Mouse (Mus musculus) 3134 (cell line): ENCODE measurements around the gene Men1.
"Not testable (repeated sequence)": the region's sequence is repeated elsewhere in the genome, so short reads cannot be mapped to it uniquely, and the experiment has no call there.

Source experiments
- DNase-seq: peaks from one replicate; pipeline ENCODE4 v3.0.0-alpha.2; 2011; ENCODE audit warnings: low spot score; ENCODE audit not compliant: insufficient read length; ENCODE audit errors: extremely low read depth

Men1 gene

DNA sequence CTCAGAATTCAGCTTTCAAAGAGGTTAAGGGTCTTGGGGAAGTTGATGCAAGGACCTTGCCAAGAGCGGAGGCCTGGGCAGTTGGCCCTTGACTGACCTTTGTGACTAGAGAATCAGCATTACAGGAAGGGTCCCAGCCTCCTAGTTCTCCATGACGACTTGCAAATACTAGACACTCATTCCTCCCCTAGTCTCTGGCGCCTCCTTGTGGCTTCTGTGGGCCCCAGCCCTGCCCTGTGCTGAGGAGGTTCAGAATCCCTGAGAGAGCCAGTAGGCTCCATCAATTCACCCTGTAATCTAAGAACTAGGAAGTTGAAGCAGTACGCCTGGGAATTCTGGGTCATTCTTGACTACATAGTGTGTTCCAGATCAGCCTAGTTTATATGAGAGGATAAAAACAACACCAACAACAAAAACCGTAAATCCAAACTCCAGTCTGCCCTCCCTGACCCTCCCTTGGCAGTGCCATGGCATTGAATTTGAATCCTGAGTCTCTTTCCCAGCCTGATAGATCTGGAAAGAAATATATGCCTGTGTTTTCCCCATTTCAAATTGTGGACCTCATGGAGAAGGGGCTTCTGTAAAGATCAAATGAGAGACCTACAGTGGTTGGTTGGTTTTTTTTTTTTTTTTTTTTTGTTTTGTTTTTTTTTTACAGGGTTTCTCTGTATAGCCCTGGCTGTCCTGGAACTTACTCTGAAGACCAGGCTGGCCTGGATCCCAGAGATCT, 29.8 kb upstream of the Men1 start:
- DNase-seq: peak; percentile 65

DNA sequence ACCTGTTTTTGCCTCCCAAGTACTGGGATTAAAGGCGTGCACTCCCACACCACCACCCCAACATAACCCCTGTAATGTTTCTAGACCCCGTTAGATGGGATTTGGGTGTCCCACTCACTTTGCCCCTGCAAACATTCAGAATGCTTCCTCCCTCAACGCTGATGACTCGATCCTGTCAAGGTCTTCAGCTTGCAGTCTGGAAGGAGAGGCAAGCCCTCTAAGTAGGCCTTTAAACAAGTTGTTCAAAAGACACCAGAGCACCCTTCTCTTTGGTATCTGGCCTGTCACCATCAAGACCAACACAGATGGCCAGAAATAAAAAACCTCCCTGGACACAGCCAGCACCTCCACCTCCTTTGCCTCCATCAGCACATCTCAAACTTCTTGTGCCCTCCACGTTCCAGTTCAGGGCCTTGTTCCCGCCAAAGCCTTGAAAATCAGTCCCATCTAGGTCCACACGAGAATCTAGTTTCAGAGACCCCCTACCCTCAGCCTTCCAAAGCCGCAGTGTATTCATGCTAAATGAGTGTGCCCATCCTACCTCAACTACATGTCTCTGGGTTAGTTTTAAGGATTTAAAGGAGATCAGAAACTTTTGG, 29.2 kb upstream of the Men1 start:
- no peak for DNase-seq

DNA sequence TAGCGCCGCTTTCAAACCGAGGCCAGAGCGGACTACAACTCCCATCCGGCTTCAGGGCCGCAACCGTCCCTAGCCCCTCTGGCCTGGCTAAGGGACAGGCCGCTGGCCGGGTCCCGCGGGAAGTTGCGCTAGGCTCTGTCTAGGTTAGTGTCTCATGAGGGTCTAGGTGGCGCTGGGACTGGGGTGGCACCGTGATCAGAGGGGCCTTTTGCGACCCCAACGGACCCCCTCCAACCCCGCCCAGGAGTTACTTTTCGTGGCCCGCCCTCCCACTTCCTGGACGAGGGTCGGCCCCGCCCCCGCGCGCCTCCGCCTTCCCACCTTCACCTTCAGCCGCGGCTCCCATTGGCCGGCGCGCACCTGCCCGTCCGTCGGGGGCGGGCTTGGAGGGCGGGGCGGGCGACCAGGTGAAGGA, 28.6 kb upstream of the Men1 start, which contains the start of gene Cdc42bpg:
Cdc42bpg (plus strand) TSS at position 320 of the 415 bp plus-strand sequence.
- DNase-seq: no peak

GRCm38 (mm10) chr19:6306586-6306985, 28.2 kb upstream of the Men1 start:
- DNase-seq: no peak

GRCm38 (mm10) chr19:6307733-6308531, 26.8 kb upstream of the Men1 start:
- no peak for DNase-seq

- DNase-seq: no peak
Measured at GRCm38 (mm10) chr19:6310181-6310580, 24.6 kb upstream of the Men1 start.

GRCm38 (mm10) chr19:6311783-6312182, 23.0 kb upstream of the Men1 start:
- DNase-seq: not testable (repeated sequence)

DNA sequence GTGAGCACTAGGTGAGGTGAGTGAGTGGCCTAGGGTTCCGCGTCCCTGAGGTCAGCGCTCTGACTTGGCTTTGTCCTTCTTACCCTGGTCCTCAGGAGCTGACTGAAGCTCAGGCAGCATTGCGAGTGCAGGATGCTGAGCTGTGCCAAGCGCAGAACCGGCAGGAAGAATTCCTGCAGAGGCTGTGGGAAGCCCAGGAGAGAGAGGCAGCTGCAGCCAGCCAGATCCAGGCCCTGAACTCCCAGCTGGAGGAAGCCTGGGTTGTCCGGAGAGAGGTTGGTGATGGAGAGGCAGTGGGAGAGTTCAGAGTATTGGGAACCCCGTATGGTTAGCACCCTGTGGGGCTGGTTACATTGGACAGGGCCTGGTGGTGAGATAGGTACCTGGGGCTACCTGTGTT, 21.0 kb upstream of the Men1 start:
- no peak for DNase-seq

- no peak for DNase-seq
Measured at GRCm38 (mm10) chr19:6314513-6314912, 20.3 kb upstream of the Men1 start.

DNA sequence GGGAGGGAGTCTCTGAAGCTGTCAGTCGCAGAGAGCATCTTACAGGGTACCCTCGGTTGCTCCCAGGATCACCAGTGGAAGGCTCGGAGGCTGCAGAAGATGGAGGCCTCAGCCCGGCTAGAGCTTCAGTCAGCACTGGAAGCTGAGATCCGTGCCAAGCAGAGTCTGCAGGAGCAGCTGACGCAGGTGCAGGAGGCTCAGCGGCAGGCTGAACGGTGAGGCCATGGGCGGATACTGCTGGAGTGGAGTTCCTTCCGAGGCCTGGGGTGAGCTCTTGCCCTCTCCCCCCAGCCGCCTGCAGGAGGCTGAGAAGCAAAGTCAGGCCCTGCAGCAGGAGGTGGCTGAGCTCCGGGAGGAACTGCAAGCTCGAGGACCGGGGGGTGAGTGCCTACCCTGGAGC, 19.2 kb upstream of the Men1 start:
- DNase-seq: no peak

DNA sequence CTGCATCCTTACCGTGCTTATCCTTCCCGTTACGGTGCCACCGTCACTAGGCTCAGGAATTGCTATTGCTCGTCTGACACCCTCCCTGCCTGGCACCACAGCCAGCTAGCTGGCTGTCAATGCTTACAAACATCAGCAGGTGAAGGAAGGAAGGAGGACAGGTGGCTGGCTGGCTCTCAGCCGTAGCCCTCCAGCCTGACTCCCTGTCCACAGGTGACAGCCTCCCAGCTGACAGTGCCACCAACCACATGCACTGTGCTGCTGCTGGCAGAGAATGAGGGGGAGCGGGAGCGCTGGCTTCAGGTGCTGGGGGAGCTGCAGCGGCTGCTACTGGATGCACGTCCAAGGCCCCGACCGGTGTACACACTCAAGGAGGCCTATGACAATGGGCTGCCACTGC, 16.6 kb upstream of the Men1 start:
- DNase-seq: no peak

- DNase-seq: no peak
Measured at GRCm38 (mm10) chr19:6321358-6321757, 13.4 kb upstream of the Men1 start.

DNA sequence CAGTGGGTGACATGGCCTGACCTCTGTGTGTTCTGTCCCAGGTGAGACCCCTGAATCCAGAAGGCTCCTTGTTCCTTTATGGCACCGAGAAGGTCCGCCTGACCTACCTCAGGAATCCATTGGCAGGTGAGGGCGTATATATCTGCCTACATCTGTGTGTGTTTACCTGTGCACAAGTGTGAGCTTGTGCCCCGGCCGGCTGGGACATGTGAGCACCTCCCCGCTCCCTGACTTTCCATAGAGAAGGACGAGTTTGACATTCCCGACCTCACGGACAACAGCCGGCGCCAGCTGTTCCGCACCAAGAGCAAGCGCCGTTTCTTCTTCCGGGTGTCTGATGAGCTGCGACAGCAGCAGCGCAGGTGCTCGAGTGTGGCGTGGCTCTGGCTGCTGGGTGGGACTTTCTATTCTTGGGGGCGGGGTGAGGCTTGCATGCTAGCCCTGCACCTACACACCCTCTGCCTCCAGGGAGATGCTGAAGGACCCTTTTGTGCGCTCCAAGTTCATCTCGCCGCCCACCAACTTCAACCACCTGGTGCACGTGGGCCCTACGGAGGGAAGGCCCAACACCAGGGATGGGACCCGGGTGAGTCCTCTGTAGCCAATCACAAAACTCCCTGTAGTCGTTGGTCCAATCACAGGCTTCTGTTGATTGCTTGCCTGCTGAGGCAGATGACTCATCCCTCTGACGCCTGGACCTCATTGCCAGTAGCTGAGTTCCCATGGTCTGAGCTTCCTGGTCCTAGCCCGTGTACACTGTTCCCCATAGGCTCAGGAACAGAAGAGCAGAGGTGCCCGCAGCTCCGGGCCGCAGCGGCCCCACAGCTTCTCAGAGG, 12.8 kb upstream of the Men1 start:
- DNase-seq: peak; percentile 76

- DNase-seq: no peak
Measured at GRCm38 (mm10) chr19:6324751-6325150, 10.0 kb upstream of the Men1 start.

DNA sequence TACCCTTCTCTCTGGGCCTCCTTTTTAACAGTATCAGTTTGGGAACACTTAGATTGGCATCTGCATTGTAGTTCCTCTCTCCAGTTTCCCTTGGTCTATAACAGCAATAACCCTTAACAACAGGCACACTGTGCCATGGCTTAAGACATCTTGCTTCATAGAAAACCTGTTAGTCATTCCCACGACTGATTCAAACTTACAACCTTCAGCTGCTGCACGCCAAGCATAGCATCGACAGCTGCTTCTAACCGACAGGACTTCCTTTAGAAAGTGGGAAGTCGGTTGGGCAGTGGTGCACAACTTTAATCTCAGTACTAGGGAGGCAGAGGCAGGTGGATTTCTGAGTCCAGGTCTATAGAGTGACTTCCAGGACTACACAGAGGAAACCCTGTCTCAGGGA, 3.6 kb upstream of the Men1 start:
- DNase-seq: no peak

DNA sequence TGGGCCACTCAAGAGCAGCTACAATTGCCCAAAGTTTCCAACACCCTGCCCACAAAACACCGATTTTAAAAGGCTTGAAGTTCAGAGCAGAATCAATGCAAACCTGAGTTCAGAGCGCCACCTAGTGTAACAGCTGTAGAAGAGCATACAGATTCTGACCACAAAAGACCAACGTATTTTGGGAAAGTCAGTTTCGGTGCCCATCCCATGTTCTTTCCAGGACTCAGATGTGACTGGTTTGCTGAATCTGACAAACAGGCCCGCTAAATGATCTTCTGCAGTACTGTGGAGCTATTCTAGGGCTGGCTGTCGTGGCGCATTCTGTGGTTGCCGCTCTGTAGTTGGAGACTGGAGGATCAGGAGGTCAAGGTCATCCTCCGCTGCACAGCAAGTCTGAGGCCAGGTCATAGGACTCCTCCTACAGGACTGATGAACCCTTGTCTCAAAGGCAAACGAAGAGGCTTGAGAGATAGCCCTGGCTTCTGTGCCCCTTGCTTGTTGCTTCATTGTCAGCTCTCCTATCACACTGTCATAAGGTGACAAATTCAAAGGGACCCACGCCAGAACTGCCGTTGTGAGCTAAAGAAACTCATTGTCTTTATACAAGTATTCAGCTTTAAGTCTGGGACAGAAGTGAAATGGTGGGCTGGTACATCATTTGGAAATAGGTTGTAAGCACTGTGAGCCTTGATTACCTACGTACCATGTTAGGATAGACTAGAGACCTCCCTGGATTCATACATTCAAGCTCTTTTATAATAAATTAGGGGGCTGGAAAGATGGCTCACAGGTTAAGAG, 2.9 kb upstream of the Men1 start:
- DNase-seq: peak; percentile 53

DNA sequence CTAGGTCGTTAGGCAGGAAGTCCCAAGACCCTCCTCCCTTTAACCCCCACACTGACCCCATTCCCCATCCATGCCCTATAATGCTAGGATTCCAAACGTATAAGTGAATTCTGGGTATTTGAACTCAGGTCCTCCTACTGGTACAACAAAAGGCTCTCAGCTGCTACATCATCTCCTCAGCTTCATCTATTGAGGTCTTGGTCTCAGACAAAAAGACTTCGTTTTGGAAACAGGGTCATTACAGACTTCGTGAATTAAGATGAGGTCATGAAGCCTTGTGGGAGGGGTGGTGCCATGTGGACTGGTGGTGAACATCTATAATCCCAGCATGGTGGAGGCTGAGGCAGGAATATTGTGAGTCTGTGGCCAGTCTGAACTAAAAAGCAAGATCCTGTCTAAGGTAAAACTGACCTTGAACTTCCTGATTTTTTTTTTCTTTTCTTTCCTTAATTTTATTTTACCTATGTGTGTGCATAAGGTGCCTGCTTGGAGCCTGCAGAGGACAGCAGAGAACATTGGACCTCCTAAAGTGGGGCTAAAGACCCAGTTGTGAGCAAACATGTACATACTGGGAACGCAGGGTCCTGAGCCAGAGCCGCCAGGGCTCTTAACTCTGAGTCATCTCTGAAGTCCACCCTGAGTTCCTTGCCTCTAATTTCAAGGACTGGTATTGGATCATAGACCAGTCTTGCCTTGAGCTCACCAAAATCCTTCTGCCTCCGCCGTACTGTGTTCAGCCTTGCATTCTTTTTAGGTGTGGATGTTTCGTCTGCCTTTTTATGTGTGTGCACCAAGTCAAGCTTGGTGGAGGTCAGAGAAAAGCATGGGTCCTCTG, 801 bp upstream of the Men1 start:
- DNase-seq: no peak

- peak; percentile 44 for DNase-seq
Measured at GRCm38 (mm10) chr19:6335458-6335827, 664 bp downstream of the Men1 start.

DNA sequence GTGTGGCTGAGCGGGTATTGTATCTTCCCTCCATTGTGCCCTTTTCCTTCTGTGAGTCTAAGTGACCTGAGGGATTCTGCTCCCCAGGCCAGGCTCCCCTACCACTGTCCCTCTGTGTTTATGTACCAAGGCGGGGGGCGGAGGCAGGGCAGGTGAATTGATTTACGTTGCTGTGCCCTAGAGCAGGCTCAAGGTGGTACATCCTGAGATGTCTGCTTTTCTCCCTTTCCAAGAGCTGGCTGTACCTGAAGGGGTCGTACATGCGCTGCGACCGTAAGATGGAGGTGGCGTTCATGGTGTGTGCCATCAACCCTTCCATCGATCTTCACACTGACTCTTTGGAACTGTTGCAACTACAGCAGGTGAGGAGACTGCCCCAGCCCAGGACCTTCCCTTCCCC, 2.1 kb downstream of the Men1 start:
- DNase-seq: no peak
